Mouse (Mus musculus): ENCODE data around the gene Upb1. TPM values are rescaled to one million over a fixed set of nuclear protein-coding genes. Genes with fewer than 3 reads are reported as not detected.

The Upb1 gene
- polyA plus RNA-seq, 1 experiment = not detected

DNA sequence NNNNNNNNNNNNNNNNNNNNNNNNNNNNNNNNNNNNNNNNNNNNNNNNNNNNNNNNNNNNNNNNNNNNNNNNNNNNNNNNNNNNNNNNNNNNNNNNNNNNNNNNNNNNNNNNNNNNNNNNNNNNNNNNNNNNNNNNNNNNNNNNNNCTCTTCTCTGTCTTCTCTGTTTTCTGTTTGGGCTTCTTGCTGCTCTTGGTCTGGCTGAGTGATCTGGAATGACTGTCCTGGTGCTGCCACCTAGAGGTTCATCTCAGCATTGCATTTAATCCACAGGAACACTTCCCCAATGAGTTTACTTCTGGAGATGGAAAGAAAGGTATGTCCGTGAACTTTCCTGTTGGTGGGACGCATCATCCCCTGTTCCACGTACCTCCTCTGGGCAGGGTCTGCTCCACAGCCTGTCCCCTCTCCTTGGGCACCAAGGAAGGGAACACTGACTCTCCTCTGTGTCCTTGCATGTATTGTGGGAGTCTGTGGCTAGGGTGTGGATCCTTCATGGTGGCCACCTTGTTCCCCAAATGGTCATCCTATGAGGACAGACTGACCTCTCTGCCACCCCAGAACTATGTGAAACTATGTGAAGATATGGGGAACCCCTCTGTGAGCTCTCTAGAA, 35.8 kb downstream of the Upb1 start:
- WGBS = 12% methylated on average over 3 of the region's 3 CpGs

DNA sequence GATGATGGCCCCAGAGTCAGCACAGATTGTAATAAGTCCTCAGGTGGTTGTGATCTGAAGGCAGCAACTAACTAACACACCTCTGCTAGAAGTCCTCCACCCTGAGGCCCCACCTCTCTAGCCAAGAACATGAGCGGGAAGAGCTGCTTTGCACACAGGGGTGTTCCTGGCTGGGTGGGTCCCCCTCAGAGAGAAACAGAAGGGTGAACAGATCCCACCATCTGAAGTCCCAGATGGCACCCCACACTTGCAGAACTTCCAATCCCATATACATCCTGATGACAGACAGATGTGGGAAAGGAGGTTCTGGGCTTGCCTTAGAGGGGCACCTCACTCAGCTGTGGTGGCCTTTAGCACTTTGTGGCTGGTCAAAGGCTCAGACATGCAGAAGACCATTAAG, 36.4 kb downstream of the Upb1 start:
- H3K27ac ChIP-seq (ENCODE audit: insufficient read depth, low read depth, low read length) = no peak overlapping the region
- 100% methylated on average over 1 of the region's 1 CpGs for whole genome bisulfite sequencing
- no peak for TF ChIP-seq CTCF (IDR thresholded peaks at IDR 0.05; ENCODE audit: insufficient read depth, low read depth, low read length)
- TF ChIP-seq POLR2A (IDR thresholded peaks at IDR 0.05; ENCODE audit: insufficient read depth, low read depth, low read length) = no peak
- H3K4me1 ChIP-seq (ENCODE audit: control insufficient read depth, insufficient read depth, low read length) = peaks cover 11% of the 10 kb centered on the region
- H3K4me3 ChIP-seq (ENCODE audit: insufficient read depth, low read depth, low read length) = no peak overlapping the region

More for the DNA sequence above, 35.8 kb downstream of the Upb1 start:
- H3K4me1 ChIP-seq (ENCODE audit: control insufficient read depth, insufficient read depth, low read length) = peaks cover 11% of the 10 kb centered on the region
- no peak overlapping the region for H3K27ac ChIP-seq (ENCODE audit: insufficient read depth, low read depth, low read length)
- TF ChIP-seq CTCF (IDR thresholded peaks at IDR 0.05; ENCODE audit: insufficient read depth, low read depth, low read length) = no peak
- TF ChIP-seq POLR2A (IDR thresholded peaks at IDR 0.05; ENCODE audit: insufficient read depth, low read depth, low read length) = no peak
- no peak overlapping the region for H3K4me3 ChIP-seq (ENCODE audit: insufficient read depth, low read depth, low read length)

DNA sequence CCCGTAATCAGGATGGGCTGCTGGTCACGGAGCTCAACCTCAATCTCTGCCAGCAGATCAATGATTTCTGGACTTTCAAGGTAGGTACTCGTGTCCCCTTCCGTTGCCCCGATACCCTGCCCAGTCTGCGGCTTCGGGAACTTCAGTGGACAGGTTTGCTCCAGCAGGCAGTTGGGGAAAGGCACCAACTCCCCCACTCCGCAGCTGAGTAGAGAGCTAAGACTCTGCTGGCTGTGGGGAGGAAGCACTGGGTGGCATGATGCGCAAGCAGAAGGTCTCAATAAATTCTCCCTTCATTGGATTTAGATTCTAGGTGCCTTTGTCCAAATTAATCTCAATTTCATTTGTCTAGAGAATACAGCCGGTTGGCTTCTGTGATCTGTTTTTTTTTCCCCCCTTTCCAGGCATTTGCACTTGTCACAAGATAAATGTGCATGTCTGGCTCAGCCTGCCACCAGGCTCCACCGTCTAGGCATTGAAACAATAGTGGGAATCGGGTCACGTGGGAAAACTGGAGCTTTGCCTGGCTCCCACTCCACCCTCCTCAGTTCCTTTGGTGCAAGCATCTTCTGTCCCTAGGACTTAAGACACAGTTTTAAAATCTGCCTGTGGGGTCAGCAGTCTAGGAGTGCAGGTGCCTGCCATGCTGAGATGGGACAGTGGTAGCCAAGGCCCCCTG, 37.4 kb downstream of the Upb1 start:
- H3K27ac ChIP-seq (ENCODE audit: insufficient read depth, low read depth, low read length) = 0 out of 2 replicates have a peak overlapping the region, but pooled peaks have one; percentile 47
- TF ChIP-seq CTCF (IDR thresholded peaks at IDR 0.05; ENCODE audit: insufficient read depth, low read depth, low read length) (no peak), POLR2A (IDR thresholded peaks at IDR 0.05; ENCODE audit: insufficient read depth, low read depth, low read length) (no peak)

DNA sequence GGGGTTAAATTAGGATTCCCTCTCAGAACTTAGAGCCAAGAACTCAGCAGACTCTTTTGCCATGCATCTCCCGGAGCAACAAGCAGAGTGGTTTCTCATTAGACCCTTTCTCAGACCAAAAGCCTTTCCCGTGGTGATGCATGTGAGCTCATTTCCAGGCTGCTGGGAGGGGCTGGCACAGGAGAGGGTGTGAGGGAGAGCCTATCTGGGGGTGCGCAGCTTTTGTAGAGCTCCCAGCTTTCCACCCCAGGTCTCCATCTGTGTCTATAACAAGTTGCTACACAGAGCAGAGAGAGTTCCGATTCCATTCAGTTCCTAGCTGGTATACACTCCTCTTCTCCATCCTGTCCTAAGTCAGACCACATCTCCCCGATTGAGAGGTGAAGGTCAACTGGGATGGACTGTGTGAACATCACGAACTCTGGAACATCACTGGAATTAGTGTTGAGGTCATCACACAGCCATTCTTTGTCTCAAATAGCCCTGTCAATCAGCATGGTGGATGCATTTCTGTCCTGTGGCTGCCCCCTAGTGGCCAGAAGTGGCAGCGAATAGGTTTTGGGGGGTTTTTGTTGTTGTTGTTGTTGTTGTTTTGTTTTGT, 38.4 kb downstream of the Upb1 start:
- 14% methylated on average over 7 of the region's 7 CpGs for WGBS
- H3K27ac ChIP-seq (ENCODE audit: insufficient read depth, low read depth, low read length) = peak overlapping the region; percentile 54
- H3K4me1 ChIP-seq (ENCODE audit: control insufficient read depth, insufficient read depth, low read length) = peaks cover 14% of the 10 kb centered on the region
- H3K4me3 ChIP-seq (ENCODE audit: insufficient read depth, low read depth, low read length) = no peak overlapping the region
- peak; percentile 63 for TF ChIP-seq CTCF (IDR thresholded peaks at IDR 0.05; ENCODE audit: insufficient read depth, low read depth, low read length)
- TF ChIP-seq POLR2A (IDR thresholded peaks at IDR 0.05; ENCODE audit: insufficient read depth, low read depth, low read length) = no peak

More for the DNA sequence above, 37.4 kb downstream of the Upb1 start:
- Histone ChIP-seq H3K4me1 (ENCODE audit: control insufficient read depth, insufficient read depth, low read length) (peaks cover 11% of the 10 kb centered on the region), H3K4me3 (ENCODE audit: insufficient read depth, low read depth, low read length) (no peak overlapping the region)
- 41% methylated on average over 13 of the region's 13 CpGs for WGBS

DNA sequence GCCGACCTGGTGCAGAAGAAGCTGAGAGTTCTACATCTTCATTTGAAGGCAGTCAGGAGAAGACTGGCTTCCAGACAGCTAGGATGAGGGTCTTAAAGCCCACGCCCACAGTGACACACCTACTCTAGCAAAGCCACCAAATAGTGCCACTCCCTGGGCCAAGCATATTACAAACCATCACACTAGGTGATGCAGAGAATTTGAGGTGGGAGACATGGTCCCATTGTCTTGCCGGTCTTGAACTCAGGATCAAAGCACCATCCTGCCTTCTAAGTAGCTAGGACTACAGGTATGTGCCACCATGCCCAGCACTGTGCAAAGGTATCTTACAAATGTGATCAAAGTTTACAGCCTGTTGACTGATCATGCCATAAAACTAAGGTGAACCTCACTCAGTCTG, 39.8 kb downstream of the Upb1 start:
- H3K4me3 ChIP-seq (ENCODE audit: insufficient read depth, low read depth, low read length) = no peak overlapping the region
- H3K27ac ChIP-seq (ENCODE audit: insufficient read depth, low read depth, low read length) = no peak overlapping the region
- WGBS = 91% methylated on average over 3 of the region's 3 CpGs
- TF ChIP-seq CTCF (IDR thresholded peaks at IDR 0.05; ENCODE audit: insufficient read depth, low read depth, low read length) (no peak), POLR2A (IDR thresholded peaks at IDR 0.05; ENCODE audit: insufficient read depth, low read depth, low read length) (no peak)
- H3K4me1 ChIP-seq (ENCODE audit: control insufficient read depth, insufficient read depth, low read length) = peaks cover 15% of the 10 kb centered on the region

DNA sequence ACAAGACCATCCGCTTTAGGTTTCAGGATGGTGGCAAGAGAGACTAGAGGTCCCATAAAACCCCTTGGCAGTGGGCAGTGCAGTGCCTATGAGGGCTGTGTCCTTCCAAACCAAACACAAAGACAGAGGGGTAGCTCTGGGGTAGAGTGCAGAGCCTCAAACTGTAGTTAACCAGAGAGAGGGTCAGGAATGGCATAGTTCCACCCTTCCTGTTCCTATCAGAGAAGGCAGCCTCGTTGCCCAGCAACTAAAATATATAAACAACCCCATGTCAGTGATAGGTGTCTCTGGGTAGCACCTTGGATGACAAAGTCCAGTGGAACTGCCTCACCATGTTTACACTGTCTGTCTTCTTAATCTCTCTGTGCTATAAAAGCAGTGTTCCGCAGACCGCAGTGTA, 40.9 kb downstream of the Upb1 start:
- Histone ChIP-seq H3K4me1 (ENCODE audit: control insufficient read depth, insufficient read depth, low read length) (peaks cover 14% of the 10 kb centered on the region), H3K27ac (ENCODE audit: insufficient read depth, low read depth, low read length) (no peak overlapping the region), H3K4me3 (ENCODE audit: insufficient read depth, low read depth, low read length) (no peak overlapping the region)
- 90% methylated on average over 4 of the region's 4 CpGs for WGBS
- no peak for TF ChIP-seq CTCF (IDR thresholded peaks at IDR 0.05; ENCODE audit: insufficient read depth, low read depth, low read length)
- no peak for TF ChIP-seq POLR2A (IDR thresholded peaks at IDR 0.05; ENCODE audit: insufficient read depth, low read depth, low read length)

DNA sequence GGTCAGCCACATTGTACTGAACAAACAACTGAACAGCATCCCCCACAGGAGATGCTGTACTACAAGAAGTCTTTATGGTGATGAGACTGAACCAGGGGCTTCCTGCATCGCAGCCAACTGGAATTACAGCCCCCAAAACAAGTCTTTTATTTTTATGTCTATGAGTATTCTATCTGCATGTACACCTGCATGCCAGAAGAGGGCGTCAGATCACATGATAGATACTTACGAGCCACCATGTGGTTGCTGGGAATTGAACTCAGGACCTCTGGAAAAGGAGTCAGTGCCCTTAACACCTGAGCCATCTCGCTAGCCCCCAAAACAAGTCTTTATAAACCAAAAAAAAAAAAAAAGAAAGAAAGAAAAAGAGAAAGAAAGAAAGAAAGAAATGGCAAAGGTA, 42.1 kb downstream of the Upb1 start:
- Histone ChIP-seq H3K4me3 (ENCODE audit: insufficient read depth, low read depth, low read length) (no peak overlapping the region), H3K27ac (ENCODE audit: insufficient read depth, low read depth, low read length) (no peak overlapping the region), H3K4me1 (ENCODE audit: control insufficient read depth, insufficient read depth, low read length) (peaks cover 10% of the 10 kb centered on the region)
- no peak for TF ChIP-seq CTCF (IDR thresholded peaks at IDR 0.05; ENCODE audit: insufficient read depth, low read depth, low read length)
- no peak for TF ChIP-seq POLR2A (IDR thresholded peaks at IDR 0.05; ENCODE audit: insufficient read depth, low read depth, low read length)
- 90% methylated on average over 4 of the region's 4 CpGs for WGBS

DNA sequence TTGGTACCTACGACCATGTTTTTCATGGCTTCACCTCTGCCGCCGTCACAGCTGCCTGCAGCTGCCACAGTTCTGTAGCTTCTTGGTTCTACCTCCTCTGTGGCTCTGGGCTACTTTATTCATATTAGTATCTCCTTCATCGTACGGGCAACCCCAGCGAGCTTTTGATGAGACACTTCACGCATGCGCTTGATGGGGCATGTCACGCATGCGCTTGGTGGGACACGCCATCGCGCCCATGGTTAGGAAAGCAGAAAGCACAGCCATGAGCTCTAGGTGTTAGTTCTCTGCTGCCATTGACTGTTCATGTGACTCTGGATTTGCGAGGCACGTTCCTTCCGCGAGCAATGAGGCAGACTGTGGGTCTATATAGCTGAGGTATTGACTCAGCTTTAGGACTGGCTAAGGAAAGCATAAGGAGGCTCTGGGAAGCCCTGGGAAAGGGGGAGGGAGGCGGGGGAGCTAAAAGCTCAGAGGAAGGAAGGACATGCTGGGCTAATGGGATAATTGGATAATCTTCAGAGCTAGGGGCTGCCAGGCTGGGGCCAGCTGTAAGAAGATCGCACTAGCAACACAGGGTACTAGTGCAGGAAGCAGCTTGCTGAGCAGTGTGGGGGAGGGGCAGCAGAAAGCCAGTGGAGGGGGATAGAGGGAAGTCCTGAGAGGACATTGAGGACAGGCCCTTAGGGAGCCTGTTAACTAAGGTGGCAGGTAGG, 43.4 kb downstream of the Upb1 start:
- Histone ChIP-seq H3K4me1 (ENCODE audit: control insufficient read depth, insufficient read depth, low read length) (peaks cover 4% of the 10 kb centered on the region; the same call in 1 of the 2 replicates), H3K27ac (ENCODE audit: insufficient read depth, low read depth, low read length) (0 out of 2 replicates have a peak overlapping the region, but pooled peaks have one; percentile 7), H3K4me3 (ENCODE audit: insufficient read depth, low read depth, low read length) (no peak overlapping the region)
- 71% methylated on average over 19 of the region's 19 CpGs for WGBS
- TF ChIP-seq POLR2A (IDR thresholded peaks at IDR 0.05; ENCODE audit: insufficient read depth, low read depth, low read length) (no peak), CTCF (IDR thresholded peaks at IDR 0.05; ENCODE audit: insufficient read depth, low read depth, low read length) (no peak)
